ENCODE assay signal across 11 mouse cellular contexts in the genomic region with DNA sequence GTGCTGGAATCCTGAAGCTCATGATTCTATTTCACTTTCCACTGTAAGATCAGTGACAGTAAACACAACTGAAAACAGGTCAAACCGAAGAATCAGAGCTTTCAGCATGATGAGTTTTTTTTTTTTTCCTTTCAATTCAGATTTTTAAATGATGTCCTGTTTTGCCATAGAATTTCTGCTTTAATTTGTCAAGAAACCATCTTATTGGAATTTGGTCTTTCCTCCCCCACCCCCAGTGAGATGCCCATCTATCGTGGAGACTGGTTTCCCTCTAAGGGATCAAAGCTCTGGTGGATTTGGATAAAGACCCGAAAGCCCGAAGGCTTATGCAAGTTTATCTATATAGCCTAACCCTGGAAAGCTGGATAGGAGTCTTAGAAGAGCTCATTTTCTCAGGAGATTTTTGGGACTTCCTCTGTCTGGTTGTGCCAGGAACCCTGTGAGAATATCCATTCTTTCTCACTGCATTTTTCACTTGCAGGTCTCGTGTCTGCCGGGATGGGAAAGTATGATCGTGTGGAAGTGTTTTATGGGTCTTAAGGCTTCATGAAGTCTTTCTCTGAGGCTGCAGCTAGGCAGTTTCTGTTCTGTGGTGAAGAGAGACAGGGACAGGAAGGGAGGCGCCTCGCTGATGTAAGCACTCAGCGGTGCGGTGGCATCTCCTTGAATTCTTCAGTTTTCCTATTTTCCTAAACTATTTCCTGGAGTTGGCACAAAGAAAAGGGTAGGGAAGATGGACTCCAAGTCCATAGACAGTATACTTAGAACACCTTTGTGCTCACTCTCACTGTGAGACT.
DNase-seq lines count a peak whose midpoint lies in the region; ATAC-seq and TF ChIP-seq lines count a peak whose summit lies in the region.
"Had no signal": no experiment of that assay in that cellular context is flagged by ENCODE, and none has a peak within 500 bp of the region (broad histone marks: within the 10 kb centered on the region; RNA-seq: fewer than 3 reads in every experiment).

No protein-coding gene starts in this region.

- no peak for DNase-seq in hindbrain, postnatal 0 days (ENCODE audit: low spot score)
- no peak for DNase-seq in testis, postnatal 14 days (ENCODE audit: low spot score)
- no peak for DNase-seq in spleen, postnatal 4 days (ENCODE audit: low spot score in 2 of 2)
- no peak for DNase-seq in adrenal gland, adult 8-10 months
- DNase-seq in left cerebral cortex, adult 18-20 months (ENCODE audit: low spot score in 2 of 2) = no peak
- DNase-seq: cerebellum, adult 18-20 months had no signal

- TF ChIP-seq CTCF in hindbrain, postnatal 0 days (IDR thresholded peaks at IDR 0.05; ENCODE audit: low read depth) = no peak
- no peak for TF ChIP-seq CTCF in testis, adult 2 months (IDR thresholded peaks at IDR 0.05; ENCODE audit: control insufficient read depth, insufficient read depth, insufficient replicate concordance, low read depth, low read length)

- 58% methylated on average over 11 of the region's 11 CpGs for WGBS in hindbrain, postnatal 0 days
- WGBS in hindbrain, embryonic 12.5 days = 46% methylated on average over 11 of the region's 11 CpGs
- 32% methylated on average over 11 of the region's 11 CpGs for WGBS in kidney, embryonic 14.5 days

- no peak overlapping the region for H3K9ac ChIP-seq in hindbrain, postnatal 0 days (replicated peaks; ENCODE audit: low read length)
- H3K9ac ChIP-seq in hindbrain, embryonic 12.5 days = no peak overlapping the region
- H3K9ac ChIP-seq in kidney, embryonic 14.5 days (ENCODE audit: low read depth, low read length) = peak overlapping the region; percentile 2; the same call in 1 of the 2 replicates
- H3K9ac ChIP-seq: stomach, embryonic 15.5 days had no signal

- no peak for ATAC-seq in hindbrain, postnatal 0 days
- no peak for ATAC-seq in hindbrain, embryonic 12.5 days (ENCODE audit: low FRiP score)
- ATAC-seq in kidney, embryonic 14.5 days (ENCODE audit: low FRiP score, low TSS enrichment) = no peak
- ATAC-seq: activated CD4-positive, CD25-positive, alpha-beta regulatory T cell, adult 4 months had no signal

- 0 out of 2 replicates have a peak, but pooled peaks cover 8% of the 10 kb centered on the region for H3K27me3 ChIP-seq in hindbrain, postnatal 0 days (ENCODE audit: insufficient read depth, low read length)
- peaks cover 32% of the 10 kb centered on the region for H3K27me3 ChIP-seq in hindbrain, embryonic 12.5 days
- H3K27me3 ChIP-seq in testis, adult 2 months (ENCODE audit: control insufficient read depth, insufficient read depth, low read length) = no peaks in the 10 kb centered on the region
- peaks cover 6% of the 10 kb centered on the region for H3K27me3 ChIP-seq in kidney, embryonic 14.5 days (ENCODE audit: control insufficient read depth, insufficient read depth, low read length)
- H3K27me3 ChIP-seq: stomach, embryonic 15.5 days had no signal

- TF ChIP-seq POLR2A in testis, adult 2 months (IDR thresholded peaks at IDR 0.05; ENCODE audit: control insufficient read depth, low read depth, low read length) = no peak

- peak overlapping the region; percentile 68 for H3K4me2 ChIP-seq in hindbrain, postnatal 0 days (ENCODE audit: low read depth, low read length)
- H3K4me2 ChIP-seq in hindbrain, embryonic 12.5 days (replicated peaks) = no peak overlapping the region
- peak overlapping the region; percentile 19 for H3K4me2 ChIP-seq in kidney, embryonic 14.5 days (replicated peaks; ENCODE audit: low read depth, low read length)

- peaks cover 6% of the 10 kb centered on the region for H3K4me1 ChIP-seq in hindbrain, postnatal 0 days (ENCODE audit: insufficient read depth, low read length)
- peaks cover 33% of the 10 kb centered on the region for H3K4me1 ChIP-seq in hindbrain, embryonic 12.5 days
- peaks cover 2% of the 10 kb centered on the region; the same call in 1 of the 2 replicates for H3K4me1 ChIP-seq in testis, adult 2 months (ENCODE audit: control insufficient read depth, insufficient read depth, low read length)
- H3K4me1 ChIP-seq in kidney, embryonic 14.5 days (ENCODE audit: control insufficient read depth, insufficient read depth, low read length) = peaks cover 36% of the 10 kb centered on the region

- H3K27ac ChIP-seq in hindbrain, postnatal 0 days = no peak overlapping the region
- H3K27ac ChIP-seq in hindbrain, embryonic 12.5 days = no peak overlapping the region
- no peak overlapping the region for H3K27ac ChIP-seq in testis, adult 2 months (ENCODE audit: control insufficient read depth, insufficient read depth, low read depth, low read length)
- H3K27ac ChIP-seq in kidney, embryonic 14.5 days (ENCODE audit: low read depth, low read length) = peak overlapping the region; percentile 78

- no peaks in the 10 kb centered on the region for H3K9me3 ChIP-seq in hindbrain, postnatal 0 days (ENCODE audit: low read length)
- no peaks in the 10 kb centered on the region for H3K9me3 ChIP-seq in hindbrain, embryonic 12.5 days (replicated peaks)
- H3K9me3 ChIP-seq in kidney, embryonic 14.5 days (ENCODE audit: control insufficient read depth, low read length) = no peaks in the 10 kb centered on the region
- H3K9me3 ChIP-seq: stomach, embryonic 15.5 days had no signal

- H3K36me3 ChIP-seq in hindbrain, postnatal 0 days (ENCODE audit: insufficient read depth, low read length) = no peaks in the 10 kb centered on the region
- H3K36me3 ChIP-seq in hindbrain, embryonic 12.5 days = no peaks in the 10 kb centered on the region
- no peaks in the 10 kb centered on the region for H3K36me3 ChIP-seq in testis, adult 2 months (ENCODE audit: control insufficient read depth, insufficient read depth, low read length)
- no peaks in the 10 kb centered on the region for H3K36me3 ChIP-seq in kidney, embryonic 14.5 days (ENCODE audit: control insufficient read depth, insufficient read depth, low read length)
- H3K36me3 ChIP-seq: stomach, embryonic 15.5 days had no signal

- H3K4me3 ChIP-seq in hindbrain, postnatal 0 days (ENCODE audit: low read length) = no peak overlapping the region
- no peak overlapping the region for H3K4me3 ChIP-seq in hindbrain, embryonic 12.5 days
- peak overlapping the region; percentile 30 for H3K4me3 ChIP-seq in testis, adult 2 months (ENCODE audit: control insufficient read depth, low read depth, low read length)
- H3K4me3 ChIP-seq in kidney, embryonic 14.5 days (ENCODE audit: low read length) = no peak overlapping the region
- H3K4me3 ChIP-seq: stomach, embryonic 15.5 days had no signal
